Mouse (Mus musculus) B cell, adult 2 months (primary cell): ENCODE results near the gene Tas2r126.
"Not testable (repeated sequence)": the region's sequence is repeated elsewhere in the genome, so short reads cannot be mapped to it uniquely, and the experiment has no call there.

Experiments used
- DNase-seq, 2 experiments: peaks; one replicate each; pipeline ENCODE4 v3.0.0; 2022

Tas2r126 gene

DNA sequence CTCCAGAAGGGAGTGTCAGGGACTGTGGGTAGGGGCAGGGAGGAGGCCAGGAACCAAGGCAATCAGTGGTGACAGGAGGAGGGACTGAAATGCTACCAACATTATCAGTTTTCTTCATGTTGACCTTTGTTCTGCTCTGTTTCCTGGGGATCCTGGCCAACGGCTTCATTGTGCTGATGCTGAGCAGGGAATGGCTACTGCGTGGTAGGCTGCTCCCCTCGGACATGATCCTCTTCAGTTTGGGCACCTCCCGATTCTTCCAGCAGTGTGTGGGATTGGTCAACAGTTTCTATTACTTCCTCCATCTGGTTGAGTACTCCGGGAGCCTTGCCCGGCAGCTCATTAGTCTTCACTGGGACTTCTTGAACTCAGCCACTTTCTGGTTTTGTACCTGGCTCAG, at the start of gene Tas2r126:
TSS of gene Tas2r126 (plus strand) at position 90 of the 400 bp plus-strand sequence.
- no peak for DNase-seq

- no peak for DNase-seq
Measured at GRCm38 (mm10) chr6:42385635-42386034, 48.7 kb upstream of the Tas2r126 start.

DNA sequence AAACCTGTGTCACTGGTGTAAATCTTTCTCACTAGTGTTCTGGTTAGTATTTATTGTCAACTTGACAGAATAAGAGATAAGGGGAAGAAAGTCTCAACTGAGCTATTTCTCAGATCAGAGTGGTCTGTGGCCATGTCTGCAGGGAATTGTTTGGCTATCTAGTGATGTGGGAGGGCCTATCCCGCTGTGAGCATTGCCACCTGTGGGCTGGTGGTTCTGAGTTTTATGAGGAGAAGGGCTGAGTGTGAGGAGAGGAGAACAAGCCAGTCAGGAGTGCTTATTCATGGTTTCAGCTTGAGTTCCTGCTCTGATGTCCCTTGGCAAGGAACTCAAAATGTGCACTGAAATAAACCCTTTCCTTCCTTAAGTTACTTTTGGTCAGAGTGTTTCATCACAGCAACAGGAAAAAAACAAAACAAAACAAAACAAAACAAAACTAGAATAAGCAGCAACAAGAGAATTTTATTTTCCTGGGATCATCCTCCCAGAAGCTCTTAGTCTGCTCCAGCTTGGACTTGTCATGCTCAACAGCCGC, 42.5 kb upstream of the Tas2r126 start:
- no peak for DNase-seq

DNA sequence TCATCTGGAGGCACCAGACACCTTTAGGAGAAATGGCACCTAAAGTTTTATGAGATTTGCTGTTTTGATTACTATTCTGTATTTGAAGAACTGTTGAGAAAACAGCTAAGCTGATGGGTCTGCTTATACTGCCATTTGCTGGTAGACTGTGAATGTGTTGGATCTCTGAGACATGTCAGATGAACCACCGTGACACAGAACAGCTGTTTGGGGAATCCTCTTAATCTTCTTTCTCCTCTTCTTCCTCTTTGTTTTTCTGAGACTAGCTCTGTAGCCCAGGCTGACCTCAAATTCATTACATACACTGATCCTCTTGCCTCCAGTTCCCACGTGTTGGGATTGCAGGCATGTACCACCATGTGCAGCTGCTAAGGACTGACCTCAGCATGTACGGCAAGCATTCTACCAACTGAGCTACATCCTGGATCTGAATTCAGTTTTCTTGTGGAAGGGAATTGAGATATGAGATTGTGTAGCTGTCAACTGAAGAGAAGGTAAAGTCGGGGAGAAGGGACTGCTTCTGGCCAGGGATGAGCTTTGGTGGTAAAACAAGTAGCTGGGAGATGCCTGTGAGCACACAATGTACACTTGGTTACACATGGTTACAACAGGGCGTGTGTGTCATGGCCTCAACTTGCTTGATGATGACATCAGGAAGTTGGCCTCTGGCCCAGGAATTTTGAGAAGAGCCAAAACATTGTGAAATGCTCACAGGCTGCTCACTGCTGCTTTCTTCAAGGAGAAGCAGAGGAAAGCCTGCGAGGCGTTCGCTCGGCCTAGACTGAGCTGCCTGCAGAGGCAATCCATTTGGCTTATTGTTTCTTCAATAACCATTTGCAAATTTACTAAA, 38.1 kb upstream of the Tas2r126 start:
- DNase-seq = peak in 1 of 2 experiments; percentile 15

DNA sequence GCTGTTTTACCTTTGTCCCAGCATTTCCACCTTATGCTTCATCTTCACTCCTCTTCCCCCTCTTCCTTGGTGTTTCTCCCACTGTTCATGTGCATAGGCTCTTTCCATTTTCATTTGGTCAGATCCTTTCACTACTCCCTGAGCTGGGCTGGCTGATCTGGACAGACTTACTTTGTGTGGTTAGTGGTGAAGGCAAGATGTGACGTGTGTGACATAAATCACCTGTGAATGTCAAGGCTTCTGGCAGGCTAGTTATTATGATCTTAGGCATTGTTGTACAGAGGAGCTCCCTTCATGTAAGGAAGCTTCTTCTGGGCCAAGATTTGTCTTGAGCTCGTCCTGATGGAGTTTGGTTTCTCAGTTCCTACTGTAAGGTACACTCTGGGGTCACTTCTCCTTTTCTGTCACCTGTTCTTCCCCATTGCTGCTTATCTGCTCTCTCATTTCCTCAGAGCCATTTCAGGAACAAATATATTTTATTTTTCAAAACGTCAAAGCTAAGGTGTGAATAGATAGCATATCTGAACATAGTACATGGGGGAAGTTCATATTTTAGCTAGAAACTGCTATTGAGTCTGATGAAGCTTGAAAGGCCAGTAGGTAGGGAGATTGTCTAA, 37.2 kb upstream of the Tas2r126 start:
- peak; percentile 40 to 54 for DNase-seq

DNA sequence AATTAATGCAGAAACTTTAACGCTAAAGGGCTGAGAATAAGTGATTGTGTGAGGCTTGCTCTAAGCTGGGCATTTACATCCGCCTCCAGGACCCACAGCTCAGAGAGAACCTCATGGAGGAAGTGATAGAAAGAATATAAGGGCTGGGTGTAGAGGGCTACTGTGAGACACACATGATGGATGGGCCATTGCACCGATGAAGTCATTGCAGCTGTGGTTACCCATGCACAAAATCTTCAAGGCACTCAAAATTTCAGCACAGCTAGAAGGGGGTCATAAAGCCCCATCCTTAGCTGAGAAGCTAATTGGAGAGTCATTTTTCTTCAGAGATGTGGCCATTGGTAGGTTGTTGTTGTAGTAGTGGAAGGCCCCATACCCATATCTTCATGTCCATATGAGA, 36.0 kb upstream of the Tas2r126 start:
- DNase-seq = peak; percentile 50 to 55

DNA sequence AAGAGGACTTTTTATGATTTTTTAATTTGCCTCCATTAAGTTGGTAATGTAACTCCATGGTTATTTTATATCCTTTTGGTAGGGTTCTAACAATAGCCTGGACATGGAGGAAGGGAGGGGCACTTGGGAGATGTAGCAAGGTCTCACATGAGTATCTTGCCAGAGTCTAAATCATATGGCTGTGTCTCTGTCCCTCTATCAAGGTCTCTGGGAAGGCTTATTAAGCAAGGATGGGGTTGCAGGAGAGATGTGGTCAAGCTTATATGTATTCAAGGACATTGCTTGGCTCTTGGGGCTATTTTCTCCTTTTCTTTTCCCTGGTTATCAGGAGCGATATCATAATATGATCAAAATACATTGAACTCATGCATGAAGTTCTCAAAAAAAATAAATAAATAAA, 35.3 kb upstream of the Tas2r126 start:
- no peak for DNase-seq

DNA sequence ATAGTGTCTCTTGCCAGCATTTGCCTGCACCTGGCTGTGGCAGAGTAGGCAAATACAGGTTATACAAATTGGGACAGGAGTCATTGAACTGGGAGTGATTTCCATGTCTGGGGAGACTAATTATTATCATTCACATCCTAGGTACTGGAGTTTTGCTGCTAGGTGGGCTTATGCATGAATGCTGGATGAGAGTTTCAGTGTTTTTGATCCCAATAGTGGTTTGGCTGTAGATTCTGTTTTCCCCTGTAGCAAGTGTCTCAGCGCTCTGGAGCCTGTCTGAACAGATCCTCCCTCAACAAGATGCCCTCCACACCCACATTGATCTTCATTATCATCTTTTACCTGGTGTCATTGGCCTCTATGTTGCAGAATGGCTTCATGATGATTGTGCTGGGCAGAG, 34.4 kb upstream of the Tas2r126 start, which contains the start of gene Tas2r143:
TSS of gene Tas2r143 (plus strand) at position 301 of the 400 bp plus-strand sequence.
- no peak for DNase-seq

DNA sequence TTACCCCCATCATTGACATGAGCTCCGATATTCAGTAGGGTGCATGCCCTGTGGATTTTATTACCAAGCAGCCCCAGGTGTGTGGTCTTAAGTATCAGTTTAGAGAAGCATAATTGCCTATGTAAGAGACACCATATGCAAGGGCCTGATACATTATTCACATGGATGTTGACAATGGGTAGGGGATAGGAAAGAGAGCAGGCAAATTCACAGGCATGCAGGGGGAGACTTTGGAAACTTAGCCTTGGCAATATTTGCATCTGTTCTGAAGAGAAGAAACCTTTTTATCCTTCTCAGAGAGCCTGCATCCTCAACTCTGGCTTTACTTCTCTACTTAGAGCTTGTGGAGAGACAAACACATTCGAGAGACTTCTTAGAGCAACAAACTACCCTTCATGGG, 29.2 kb upstream of the Tas2r126 start, which contains the start of gene Tas2r135:
TSS of gene Tas2r135 (plus strand) at position 301 of the 400 bp plus-strand sequence.
- DNase-seq = no peak

- no peak for DNase-seq
Measured at GRCm38 (mm10) chr6:42419443-42419842, 14.9 kb upstream of the Tas2r126 start.

DNA sequence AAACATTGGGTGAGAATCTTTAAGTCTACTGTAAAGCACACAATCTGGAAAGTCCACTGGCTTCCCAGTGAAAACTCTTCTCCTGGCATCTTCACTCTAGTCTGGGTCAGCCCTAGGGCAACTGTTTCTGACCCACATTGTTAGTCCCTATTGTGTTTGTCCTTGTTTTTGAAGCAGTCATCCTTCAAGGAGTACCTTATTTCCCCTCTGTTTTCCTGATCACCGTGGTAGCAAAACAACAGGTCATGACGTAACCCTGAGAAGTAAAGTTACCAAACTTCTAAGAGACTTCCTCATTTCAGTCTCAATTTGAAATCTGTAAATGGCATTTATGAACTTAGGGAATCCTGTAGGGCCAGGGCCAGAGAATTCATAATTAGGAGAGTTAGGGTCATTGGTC, 12.9 kb upstream of the Tas2r126 start:
- peak; percentile 75 to 79 for DNase-seq

DNA sequence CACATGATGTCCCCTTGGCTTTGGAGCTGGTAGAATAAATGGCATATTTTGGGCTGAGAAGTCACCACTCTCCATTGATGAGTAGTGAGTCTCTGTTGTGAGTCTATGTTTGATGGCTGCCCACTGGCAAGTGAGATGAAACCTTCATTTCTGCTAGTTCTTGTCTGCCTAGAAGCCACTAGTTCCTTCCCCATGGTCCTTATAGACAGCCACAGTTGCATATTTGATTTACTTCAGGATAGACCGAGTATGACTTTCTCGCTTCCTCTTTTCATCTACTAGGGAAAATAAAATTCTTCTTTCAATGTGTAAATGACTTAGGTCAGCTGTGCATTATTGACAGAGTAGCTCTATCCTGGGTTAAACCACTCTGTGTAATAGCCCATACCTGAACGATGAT, 9.9 kb upstream of the Tas2r126 start:
- peak in 1 of 2 experiments; percentile 17 for DNase-seq

DNA sequence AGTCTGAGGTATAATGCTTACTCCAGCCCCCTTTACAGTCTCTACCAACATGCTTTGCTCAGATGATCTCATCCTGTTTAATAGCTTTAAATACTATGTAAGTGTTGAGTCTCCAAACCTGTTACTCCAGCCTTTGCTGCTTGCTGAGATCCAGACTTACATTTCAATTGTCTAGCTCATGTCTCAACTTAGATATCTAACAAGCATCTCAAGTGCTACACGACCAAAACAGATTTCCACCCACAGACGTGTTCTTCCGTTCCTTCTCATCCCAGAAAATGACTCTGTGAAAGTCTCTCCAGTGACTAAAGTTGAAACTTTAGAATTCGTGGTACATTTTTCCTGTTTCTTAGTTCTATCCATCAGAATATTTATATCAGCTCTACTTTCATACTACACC, 8.0 kb upstream of the Tas2r126 start:
- no peak for DNase-seq

DNA sequence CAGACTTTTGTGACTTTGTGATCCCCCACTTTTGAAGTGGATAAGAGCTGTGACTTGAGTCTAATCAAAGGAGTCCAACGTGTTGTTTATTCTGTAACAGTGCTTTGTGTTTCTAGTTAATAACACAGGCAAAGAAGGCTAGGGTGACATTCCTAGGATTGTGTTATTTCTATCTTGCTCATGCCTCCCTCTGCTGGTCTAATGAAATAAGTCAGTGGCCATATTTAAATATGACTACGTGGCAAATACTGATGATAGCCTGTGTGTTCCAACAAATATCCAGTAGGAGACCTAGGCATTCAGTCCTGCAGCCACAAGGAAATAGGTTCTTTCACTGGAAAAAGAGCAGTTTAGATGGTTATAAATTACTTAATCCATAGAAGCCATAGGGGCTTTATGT, 781 bp upstream of the Tas2r126 start:
- no peak for DNase-seq

DNA sequence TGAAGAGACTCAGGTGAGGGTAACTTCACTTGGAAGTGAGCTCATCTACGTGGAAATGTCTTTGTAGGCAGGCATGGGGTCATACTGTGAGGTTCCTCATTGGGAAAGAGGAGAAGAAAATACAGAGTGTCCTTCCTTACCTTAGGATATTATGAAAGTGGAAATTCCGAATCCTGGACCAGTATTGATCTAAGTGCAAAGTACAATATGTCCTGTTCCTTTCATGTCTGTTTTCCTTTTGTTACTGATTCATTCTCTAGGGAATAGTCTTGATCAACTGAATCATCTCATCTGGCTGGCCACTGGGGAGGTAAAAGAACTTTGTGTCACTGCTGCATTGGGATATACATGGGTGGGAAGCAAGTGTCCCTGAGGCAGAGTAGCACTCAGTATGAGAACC, 1.2 kb downstream of the Tas2r126 start:
- no peak for DNase-seq

- no peak for DNase-seq
Measured at GRCm38 (mm10) chr6:42441395-42441794, 7.1 kb downstream of the Tas2r126 start.

DNA sequence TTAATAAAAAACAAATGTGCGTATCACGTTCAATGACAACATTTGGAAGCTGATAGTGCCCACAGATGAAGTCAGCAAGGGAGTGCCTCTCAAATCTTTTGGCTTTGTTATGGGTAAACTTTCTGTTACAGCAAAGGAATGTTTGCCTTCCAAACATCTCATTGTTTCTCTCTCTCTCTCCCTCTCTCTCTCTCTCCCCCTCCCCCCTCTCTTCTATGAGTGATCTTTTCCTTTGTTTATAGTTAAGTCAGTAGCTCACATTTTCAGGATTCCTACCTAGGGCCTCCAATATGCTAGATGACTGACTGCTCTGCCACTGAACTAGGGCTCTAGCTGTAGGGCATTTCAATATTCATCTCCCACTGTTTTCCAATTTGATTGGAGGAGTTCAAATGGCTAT, 10.2 kb downstream of the Tas2r126 start:
- no peak for DNase-seq

DNA sequence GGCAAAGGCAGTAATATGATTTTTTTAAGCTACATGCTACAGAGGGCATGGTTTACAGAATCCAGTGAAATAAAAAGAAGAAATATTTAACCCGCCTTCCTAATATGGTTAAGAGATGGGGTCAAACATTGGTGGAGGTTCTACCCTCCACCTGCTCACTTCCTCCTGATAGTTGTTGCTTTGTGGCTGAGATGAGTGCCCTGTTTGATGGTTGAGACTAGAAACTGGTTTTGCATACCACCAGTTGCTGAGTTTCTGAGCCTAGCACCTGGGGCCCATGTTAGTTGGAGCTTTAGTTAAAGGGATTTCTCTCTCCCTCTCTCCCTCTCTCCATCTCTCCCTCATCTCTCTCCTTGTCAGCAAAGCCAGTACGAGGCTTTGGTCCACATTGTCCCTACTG, 13.0 kb downstream of the Tas2r126 start:
- no peak for DNase-seq

DNA sequence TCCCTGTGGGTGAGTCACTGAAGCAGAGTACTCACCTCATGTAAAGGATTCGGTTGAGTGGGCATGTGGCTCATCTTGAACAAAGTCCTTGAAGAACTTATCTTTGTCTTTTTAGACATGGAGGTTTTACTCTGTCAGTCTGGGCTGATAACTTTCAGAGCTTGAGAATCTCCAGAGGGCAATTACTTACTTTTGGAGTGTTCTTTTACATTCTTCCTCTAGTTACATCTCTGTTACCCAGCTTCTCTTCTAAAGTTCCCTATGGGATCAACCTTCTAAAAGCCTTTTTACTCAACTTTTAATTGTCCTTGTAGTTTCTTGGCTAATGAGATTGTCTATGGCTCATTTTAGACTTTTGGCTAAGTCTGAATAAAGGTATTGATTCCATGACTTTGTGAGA, 30.8 kb downstream of the Tas2r126 start, which contains the start of gene Olfr458:
TSS of gene Olfr458 (minus strand) at position 101 of the 400 bp plus-strand sequence.
- no peak for DNase-seq

DNA sequence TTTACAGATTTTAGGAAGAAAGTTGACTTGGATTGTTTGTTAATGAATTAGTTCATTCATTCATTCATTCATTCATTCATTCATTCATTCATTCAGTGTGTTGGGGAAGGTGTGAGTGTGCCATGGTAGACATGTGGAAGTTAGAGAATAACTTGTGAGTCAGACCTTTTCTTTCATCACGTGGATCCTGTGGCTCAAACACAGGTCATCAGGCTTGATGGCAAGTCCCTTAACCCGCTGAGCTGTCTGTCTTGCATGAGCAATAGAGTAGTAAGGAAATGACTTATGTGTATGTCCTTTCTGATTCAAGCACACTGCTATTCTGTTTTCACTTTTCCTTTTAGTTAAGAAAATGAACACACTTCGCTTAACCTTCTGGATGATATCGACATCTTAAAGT, 36.2 kb downstream of the Tas2r126 start:
- no peak for DNase-seq

GRCm38 (mm10) chr6:42471298-42471697, 37.0 kb downstream of the Tas2r126 start:
- DNase-seq = not testable (repeated sequence)

DNA sequence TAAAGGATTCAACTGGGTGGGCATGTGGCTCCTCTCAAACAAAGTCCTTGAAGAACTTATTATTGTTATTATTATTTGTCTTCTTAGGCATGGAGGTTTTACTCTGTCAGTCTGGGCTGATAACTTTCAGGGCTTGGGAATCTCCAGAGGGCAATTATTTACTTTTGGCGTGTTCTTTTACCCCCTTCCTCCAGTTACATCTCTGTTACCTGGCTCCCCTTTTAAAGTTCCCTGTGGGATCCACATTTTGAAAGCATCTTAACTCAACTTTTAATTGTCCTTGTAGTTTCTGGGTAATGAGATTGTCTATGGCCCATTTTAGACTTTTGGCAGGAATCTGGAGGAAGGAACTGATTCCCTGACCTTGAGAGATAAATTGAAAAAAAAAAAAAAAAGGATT, 41.9 kb downstream of the Tas2r126 start, which contains the start of gene Olfr457:
TSS of gene Olfr457 (minus strand) at position 101 of the 400 bp plus-strand sequence.
- DNase-seq = no peak

DNA sequence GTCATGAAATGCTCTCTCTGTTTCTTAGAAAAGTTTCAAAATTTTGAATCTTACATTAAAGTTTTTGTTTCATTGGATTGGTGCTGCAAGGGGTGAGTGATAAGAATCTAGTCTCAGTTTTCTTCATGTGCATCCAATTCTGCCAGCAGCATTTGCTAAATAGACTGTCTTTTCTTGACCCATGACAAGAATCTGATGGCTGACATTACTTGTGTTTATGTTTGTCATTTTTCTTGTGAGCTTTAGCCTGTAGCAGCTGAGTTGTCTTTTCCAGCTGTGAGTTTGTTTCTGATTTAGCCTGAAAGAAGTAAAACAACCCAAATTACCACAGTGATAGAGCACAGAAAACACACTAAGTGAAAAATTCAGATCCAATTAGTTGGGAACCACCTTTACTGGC, 50.3 kb downstream of the Tas2r126 start:
- no peak for DNase-seq
